Mouse (Mus musculus): ENCODE measurements around the gene Frat2. TPM values are rescaled to one million over a fixed set of nuclear protein-coding genes. Genes with fewer than 3 reads are reported as not detected.
A peak's percentile ranks its signal among the peaks of the same experiment; 100 is the strongest.

The Frat2 gene
- polyA plus RNA-seq, 1 experiment = 0.79 TPM

GRCm38 (mm10) chr19:41822589-41822988 lies 25.3 kb downstream of the Frat2 start:
- Histone ChIP-seq H3ac (ENCODE audit: control insufficient read depth, insufficient read length) (no peak overlapping the region), H3K4me2 (ENCODE audit: low read depth) (no peak overlapping the region)
- TF ChIP-seq MYOD1 (IDR thresholded peaks at IDR 0.05; ENCODE audit: control insufficient read depth in 1 of 3, insufficient read length in 2 of 3, low read depth in 2 of 3) = no peak
- no peak for TF ChIP-seq USF1 (IDR thresholded peaks at IDR 0.05; ENCODE audit: low read depth)
- TF ChIP-seq MAX (IDR thresholded peaks at IDR 0.05; ENCODE audit: low read depth) = no peak
- no peak for TF ChIP-seq E2F4 (IDR thresholded peaks at IDR 0.05; ENCODE audit: insufficient read depth)
- TF ChIP-seq MYOG (IDR thresholded peaks at IDR 0.05; ENCODE audit: control insufficient read depth in 1 of 3, insufficient read depth in 1 of 3, insufficient read length in 2 of 3, low read depth in 2 of 3) = no peak

GRCm38 (mm10) chr19:41821436-41821835 lies 26.5 kb downstream of the Frat2 start:
- no peak overlapping the region for H3K4me3 ChIP-seq
- no peak overlapping the region for H3ac ChIP-seq (ENCODE audit: control insufficient read depth, insufficient read length)
- TF ChIP-seq SRF (IDR thresholded peaks at IDR 0.05; ENCODE audit: control insufficient read depth, insufficient read length, low read depth) (no peak), CEBPB (IDR thresholded peaks at IDR 0.05; ENCODE audit: insufficient read depth, poor library complexity, severe bottlenecking) (no peak), MYOG (IDR thresholded peaks at IDR 0.05; ENCODE audit: control insufficient read depth in 1 of 3, insufficient read depth in 1 of 3, insufficient read length in 2 of 3, low read depth in 2 of 3) (no peak), POLR2AphosphoS2 (IDR thresholded peaks at IDR 0.05; ENCODE audit: insufficient read length, low read depth) (no peak)
- H3K27me3 ChIP-seq (ENCODE audit: control insufficient read depth, insufficient read depth, insufficient read length) = peaks cover 34% of the 10 kb centered on the region
- H3K4me2 ChIP-seq (ENCODE audit: low read depth) = no peak overlapping the region
- H3K36me3 ChIP-seq (ENCODE audit: control insufficient read depth, insufficient read depth) = no peaks in the 10 kb centered on the region
- H3K79me2 ChIP-seq (ENCODE audit: control insufficient read depth, insufficient read depth) = no peaks in the 10 kb centered on the region

More at GRCm38 (mm10) chr19:41822589-41822988, 25.3 kb downstream of the Frat2 start:
- no peaks in the 10 kb centered on the region for H3K36me3 ChIP-seq (ENCODE audit: control insufficient read depth, insufficient read depth)
- peaks cover 34% of the 10 kb centered on the region for H3K27me3 ChIP-seq (ENCODE audit: control insufficient read depth, insufficient read depth, insufficient read length)
- H3K4me3 ChIP-seq = no peak overlapping the region
- no peaks in the 10 kb centered on the region for H3K79me2 ChIP-seq (ENCODE audit: control insufficient read depth, insufficient read depth)

GRCm38 (mm10) chr19:41818749-41819148 lies 29.2 kb downstream of the Frat2 start:
- Histone ChIP-seq H3K4me3 (no peak overlapping the region), H3K4me2 (ENCODE audit: low read depth) (no peak overlapping the region), H3K79me2 (ENCODE audit: control insufficient read depth, insufficient read depth) (no peaks in the 10 kb centered on the region), H3ac (ENCODE audit: control insufficient read depth, insufficient read length) (no peak overlapping the region), H3K36me3 (ENCODE audit: control insufficient read depth, insufficient read depth) (no peaks in the 10 kb centered on the region), H3K27me3 (ENCODE audit: control insufficient read depth, insufficient read depth, insufficient read length) (peaks cover 33% of the 10 kb centered on the region)
- no peak for TF ChIP-seq SRF (IDR thresholded peaks at IDR 0.05; ENCODE audit: control insufficient read depth, insufficient read length, low read depth)
- TF ChIP-seq POLR2A (IDR thresholded peaks at IDR 0.05; ENCODE audit: insufficient read length, low read depth) = no peak
- TF ChIP-seq TCF12 (IDR thresholded peaks at IDR 0.05; ENCODE audit: insufficient read depth, poor library complexity, severe bottlenecking) = no peak
- TF ChIP-seq MYOG (IDR thresholded peaks at IDR 0.05; ENCODE audit: control insufficient read depth in 1 of 3, insufficient read depth in 1 of 3, insufficient read length in 2 of 3, low read depth in 2 of 3) = no peak
- no peak for TF ChIP-seq MAX (IDR thresholded peaks at IDR 0.05; ENCODE audit: low read depth)
- no peak for TF ChIP-seq MYOD1 (IDR thresholded peaks at IDR 0.05; ENCODE audit: control insufficient read depth in 1 of 3, insufficient read length in 2 of 3, low read depth in 2 of 3)
- no peak for TF ChIP-seq REST (IDR thresholded peaks at IDR 0.05; ENCODE audit: insufficient read depth, insufficient read length)
- TF ChIP-seq TCF3 (IDR thresholded peaks at IDR 0.05; ENCODE audit: insufficient read length, low read depth) = no peak
- TF ChIP-seq E2F4 (IDR thresholded peaks at IDR 0.05; ENCODE audit: insufficient read depth) = no peak
- TF ChIP-seq POLR2AphosphoS2 (IDR thresholded peaks at IDR 0.05; ENCODE audit: insufficient read length, low read depth) = no peak
- no peak for TF ChIP-seq USF1 (IDR thresholded peaks at IDR 0.05; ENCODE audit: low read depth)
- TF ChIP-seq CEBPB (IDR thresholded peaks at IDR 0.05; ENCODE audit: insufficient read depth, poor library complexity, severe bottlenecking) = no peak

GRCm38 (mm10) chr19:41817325-41817724 lies 30.6 kb downstream of the Frat2 start:
- no peaks in the 10 kb centered on the region for H3K36me3 ChIP-seq (ENCODE audit: control insufficient read depth, insufficient read depth)
- no peak overlapping the region for H3ac ChIP-seq (ENCODE audit: control insufficient read depth, insufficient read length)
- H3K79me2 ChIP-seq (ENCODE audit: control insufficient read depth, insufficient read depth) = no peaks in the 10 kb centered on the region
- peaks cover 34% of the 10 kb centered on the region for H3K27me3 ChIP-seq (ENCODE audit: control insufficient read depth, insufficient read depth, insufficient read length)
- no peak for TF ChIP-seq MYOD1 (IDR thresholded peaks at IDR 0.05; ENCODE audit: control insufficient read depth in 1 of 3, insufficient read length in 2 of 3, low read depth in 2 of 3)
- no peak for TF ChIP-seq USF1 (IDR thresholded peaks at IDR 0.05; ENCODE audit: low read depth)
- no peak overlapping the region for H3K4me3 ChIP-seq
- peak overlapping the region; percentile 30 for H3K4me2 ChIP-seq (ENCODE audit: low read depth)

GRCm38 (mm10) chr19:41816915-41817314 lies 31.0 kb downstream of the Frat2 start:
- H3ac ChIP-seq (ENCODE audit: control insufficient read depth, insufficient read length) = no peak overlapping the region
- no peak overlapping the region for H3K4me3 ChIP-seq
- peaks cover 35% of the 10 kb centered on the region for H3K27me3 ChIP-seq (ENCODE audit: control insufficient read depth, insufficient read depth, insufficient read length)
- H3K36me3 ChIP-seq (ENCODE audit: control insufficient read depth, insufficient read depth) = no peaks in the 10 kb centered on the region
- peak overlapping the region; percentile 30 for H3K4me2 ChIP-seq (ENCODE audit: low read depth)
- TF ChIP-seq POLR2A (IDR thresholded peaks at IDR 0.05; ENCODE audit: insufficient read length, low read depth) (no peak), POLR2AphosphoS2 (IDR thresholded peaks at IDR 0.05; ENCODE audit: insufficient read length, low read depth) (no peak), TCF3 (IDR thresholded peaks at IDR 0.05; ENCODE audit: insufficient read length, low read depth) (no peak), TCF12 (IDR thresholded peaks at IDR 0.05; ENCODE audit: insufficient read depth, poor library complexity, severe bottlenecking) (no peak), MYOG (IDR thresholded peaks at IDR 0.05; ENCODE audit: control insufficient read depth in 1 of 3, insufficient read depth in 1 of 3, insufficient read length in 2 of 3, low read depth in 2 of 3) (no peak), REST (IDR thresholded peaks at IDR 0.05; ENCODE audit: insufficient read depth, insufficient read length) (no peak), USF1 (IDR thresholded peaks at IDR 0.05; ENCODE audit: low read depth) (no peak), MAX (IDR thresholded peaks at IDR 0.05; ENCODE audit: low read depth) (no peak), E2F4 (IDR thresholded peaks at IDR 0.05; ENCODE audit: insufficient read depth) (no peak), MYOD1 (IDR thresholded peaks at IDR 0.05; ENCODE audit: control insufficient read depth in 1 of 3, insufficient read length in 2 of 3, low read depth in 2 of 3) (no peak), SRF (IDR thresholded peaks at IDR 0.05; ENCODE audit: control insufficient read depth, insufficient read length, low read depth) (no peak), CEBPB (IDR thresholded peaks at IDR 0.05; ENCODE audit: insufficient read depth, poor library complexity, severe bottlenecking) (no peak)
- H3K79me2 ChIP-seq (ENCODE audit: control insufficient read depth, insufficient read depth) = no peaks in the 10 kb centered on the region

All from myocyte (in vitro differentiated cells).